Mouse (Mus musculus) spleen, postnatal 4 days (tissue): Measurements from ENCODE around the gene Fam160a1.

Source experiments
- DNase-seq, 2 experiments: peaks; one replicate each; pipeline ENCODE4 v3.0.0; 2022; ENCODE audit warnings: low spot score in 2 of 2

The Fam160a1 gene

DNA sequence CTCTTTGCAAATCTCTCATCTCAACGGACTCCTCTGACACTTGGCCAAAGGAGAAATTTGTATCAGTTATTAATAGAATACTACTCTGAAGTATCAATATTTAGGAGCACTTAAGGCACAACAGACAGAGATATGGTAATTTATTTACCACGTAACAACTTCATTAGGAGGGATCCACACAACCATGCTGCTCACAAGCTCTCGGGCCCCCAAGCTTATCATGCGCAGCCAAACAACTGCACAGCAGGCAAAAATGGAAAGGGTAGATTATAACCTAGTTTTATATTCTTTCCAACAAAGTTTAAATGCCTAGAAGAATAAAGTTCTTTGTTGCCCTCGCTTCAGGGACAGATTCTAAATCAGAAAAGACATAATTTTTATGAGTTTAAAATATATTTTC, 137.1 kb downstream of the Fam160a1 start:
- no peak for DNase-seq

DNA sequence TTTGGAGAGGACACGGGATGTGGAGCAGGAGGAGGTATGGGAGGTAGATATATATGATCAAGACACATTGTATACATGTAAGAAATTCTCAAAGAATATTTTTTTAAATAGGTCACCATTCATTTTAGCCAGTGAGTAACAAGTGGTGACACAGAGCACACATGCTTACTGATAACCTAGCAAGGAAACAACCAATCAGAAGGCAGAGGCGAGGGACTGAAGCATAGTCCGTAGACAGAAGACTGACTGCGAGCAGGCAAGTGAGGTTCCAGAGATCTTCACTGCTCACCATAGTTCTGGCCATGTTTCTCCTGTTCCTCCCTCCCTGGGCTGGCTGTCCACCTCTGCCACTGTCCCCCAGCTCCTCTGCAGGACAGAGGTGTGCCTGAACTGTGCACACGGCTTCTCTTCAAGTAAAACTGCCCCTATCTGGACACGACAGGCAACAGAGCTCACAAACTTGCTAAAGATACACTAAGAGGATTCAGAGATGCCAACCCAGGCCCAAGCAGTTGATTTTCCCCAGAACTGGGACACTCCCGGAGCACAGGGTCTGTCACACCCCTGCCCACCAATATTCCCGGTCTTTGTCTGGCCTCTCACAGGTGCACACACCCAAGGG, 137.7 kb downstream of the Fam160a1 start:
- no peak for DNase-seq

GRCm38 (mm10) chr3:85677952-85678351, 139.1 kb downstream of the Fam160a1 start:
- DNase-seq: no peak

GRCm38 (mm10) chr3:85677133-85677532, 140.0 kb downstream of the Fam160a1 start:
- DNase-seq: no peak

- no peak for DNase-seq
These were observed 147.2 kb downstream of the Fam160a1 start for GRCm38 (mm10) chr3:85669844-85670243.

- DNase-seq: no peak
These were observed 149.4 kb downstream of the Fam160a1 start for GRCm38 (mm10) chr3:85667683-85668082.

GRCm38 (mm10) chr3:85666736-85667135, 150.4 kb downstream of the Fam160a1 start:
- DNase-seq: no peak

DNA sequence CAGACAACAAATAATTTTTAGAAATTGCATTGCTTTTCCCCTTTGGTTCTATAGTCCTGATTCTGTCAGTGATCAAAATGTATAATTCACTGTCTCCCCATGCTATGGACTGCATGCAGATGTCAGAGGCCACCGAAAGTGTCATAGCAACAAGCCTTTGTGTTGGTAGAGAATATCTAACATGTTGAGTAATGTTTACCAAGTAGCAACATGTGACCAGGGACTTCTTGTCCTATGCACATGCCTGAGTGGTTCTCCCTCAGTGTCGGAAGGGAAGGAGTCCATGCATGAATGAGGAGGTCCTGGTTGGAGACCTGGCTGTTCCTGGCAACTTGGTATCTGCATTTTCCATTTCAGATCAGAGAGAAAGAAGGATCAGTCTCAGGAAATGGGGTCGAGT, 150.9 kb downstream of the Fam160a1 start:
- DNase-seq: no peak

DNA sequence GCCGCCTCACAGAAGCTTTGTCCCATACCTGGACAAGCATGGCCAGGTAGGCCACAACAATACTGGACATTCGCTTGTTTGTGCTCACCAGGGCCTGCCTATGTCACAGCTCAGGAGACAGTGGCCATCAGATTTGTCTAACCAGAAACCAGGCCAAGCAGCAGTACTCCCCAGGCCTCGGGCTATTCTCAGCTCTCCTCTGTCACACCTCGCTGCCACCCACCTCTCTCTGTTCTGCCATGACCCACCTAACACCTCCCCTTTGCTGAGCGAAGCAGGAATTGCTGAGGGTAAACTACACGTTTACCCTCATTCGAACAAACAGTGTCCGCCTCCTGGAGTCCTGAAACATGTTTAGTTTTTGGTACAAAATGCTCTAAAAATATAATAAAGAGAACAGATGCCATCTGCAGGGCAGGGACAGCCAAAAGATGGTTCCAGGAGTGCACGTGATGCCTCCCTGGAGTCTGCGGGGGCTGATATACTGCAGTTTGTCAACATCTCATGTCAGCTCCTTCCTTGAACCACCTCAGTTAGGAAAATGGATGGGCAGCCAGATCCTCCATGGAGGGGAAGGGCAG, 152.4 kb downstream of the Fam160a1 start:
- DNase-seq: no peak

- no peak for DNase-seq
These were observed 153.3 kb downstream of the Fam160a1 start for GRCm38 (mm10) chr3:85663826-85664225.

DNA sequence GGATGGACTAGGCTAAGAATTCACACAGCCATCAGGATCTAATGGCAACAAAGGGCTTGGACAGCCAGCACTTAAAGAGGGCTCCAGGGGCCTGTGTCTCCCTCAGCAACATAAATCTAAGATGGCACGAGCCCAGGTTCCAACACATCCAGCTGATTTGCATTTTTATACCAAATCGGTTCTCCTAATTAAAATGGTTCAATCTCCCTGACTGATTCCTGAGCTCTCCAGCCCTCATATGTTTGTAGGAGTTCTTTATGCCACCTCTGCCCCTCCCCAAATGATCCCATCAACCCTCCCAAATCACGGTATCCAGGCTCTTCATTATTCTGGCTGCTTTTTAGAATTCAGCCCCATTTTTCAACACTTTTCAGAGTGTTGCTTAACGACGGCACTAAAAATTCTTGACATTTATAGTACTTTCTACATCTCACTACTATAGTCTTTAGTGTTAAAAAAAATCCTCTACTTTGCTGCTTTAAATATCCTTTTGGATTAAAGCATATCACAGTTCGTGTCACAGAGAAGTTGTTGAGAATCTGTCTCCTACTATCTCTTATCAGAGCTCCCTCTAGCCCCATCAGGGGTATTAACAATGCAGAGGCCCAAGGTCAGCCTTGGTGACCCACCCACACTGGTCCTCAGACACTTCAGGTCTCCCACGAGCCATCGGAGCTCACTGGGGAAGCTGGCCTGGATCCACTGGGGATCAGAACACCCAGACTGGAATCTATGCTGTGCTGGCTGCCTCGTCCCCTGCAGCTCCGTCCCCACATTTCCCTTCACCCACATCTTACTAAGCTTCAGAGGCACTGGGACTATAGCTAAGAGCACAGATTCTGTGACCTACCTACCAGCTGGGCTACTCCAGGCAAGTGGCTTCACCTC, 154.9 kb downstream of the Fam160a1 start:
- no peak for DNase-seq

DNA sequence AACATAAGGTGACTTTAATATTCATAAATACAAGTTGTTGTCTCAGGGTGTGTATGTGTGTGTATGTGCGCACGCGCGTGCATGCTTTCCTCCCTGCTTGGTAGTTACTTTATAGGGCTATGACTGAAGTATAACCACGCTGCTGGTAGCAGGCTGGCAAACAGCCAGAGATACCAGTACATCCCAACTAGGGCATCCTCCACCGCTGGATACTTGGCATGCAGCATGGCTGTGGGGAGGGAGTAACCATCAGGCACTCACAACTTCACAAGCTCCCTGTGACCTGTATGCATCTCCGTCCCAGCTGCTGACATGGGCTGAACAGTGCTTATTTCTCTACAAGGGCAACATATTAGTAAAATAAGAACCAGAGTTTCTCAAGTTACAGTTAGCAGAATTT, 157.4 kb downstream of the Fam160a1 start:
- DNase-seq: no peak

DNA sequence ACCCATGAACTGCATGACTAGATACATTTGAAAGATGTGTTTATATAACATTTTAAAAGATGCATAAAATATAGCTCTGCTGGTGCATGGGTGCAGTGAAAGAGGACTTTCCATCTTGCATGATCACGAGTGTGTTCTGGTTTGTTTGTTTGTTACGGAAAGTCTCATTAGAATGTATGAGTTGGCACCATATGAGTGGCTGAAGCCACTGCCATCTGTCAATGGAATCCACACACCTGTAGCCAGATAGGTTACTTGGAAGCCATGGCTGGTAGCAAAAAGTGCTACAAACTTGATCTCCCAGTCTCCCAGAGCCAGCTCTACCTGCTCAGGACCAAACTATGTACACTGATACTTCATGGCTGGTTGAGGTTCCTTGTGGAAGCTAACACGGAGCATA, 161.6 kb downstream of the Fam160a1 start:
- no peak for DNase-seq

GRCm38 (mm10) chr3:85652727-85653665, 164.1 kb downstream of the Fam160a1 start:
- DNase-seq: no peak

DNA sequence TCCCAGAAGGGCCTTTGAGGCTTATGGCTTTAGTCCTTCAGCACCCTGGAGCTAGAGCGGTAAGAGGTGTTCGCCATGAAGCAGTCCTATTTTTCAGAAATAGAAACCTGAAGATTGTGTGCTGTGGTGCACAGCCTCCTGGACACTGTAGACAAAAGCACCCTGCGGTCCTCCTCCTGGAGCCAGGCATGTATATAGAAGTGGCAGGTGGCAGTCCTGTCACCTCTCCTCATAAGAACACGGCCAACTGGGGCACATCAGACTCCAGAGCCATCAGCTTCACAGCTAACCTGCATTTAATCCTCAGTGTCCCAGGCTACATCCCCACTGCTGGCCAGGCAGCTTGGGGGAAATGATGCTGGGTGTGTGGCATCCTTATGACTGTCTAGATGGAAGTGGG, 167.9 kb downstream of the Fam160a1 start:
- DNase-seq: no peak

GRCm38 (mm10) chr3:85645517-85646004, 171.5 kb downstream of the Fam160a1 start:
- DNase-seq: no peak

GRCm38 (mm10) chr3:85644814-85645213, 172.3 kb downstream of the Fam160a1 start:
- no peak for DNase-seq

DNA sequence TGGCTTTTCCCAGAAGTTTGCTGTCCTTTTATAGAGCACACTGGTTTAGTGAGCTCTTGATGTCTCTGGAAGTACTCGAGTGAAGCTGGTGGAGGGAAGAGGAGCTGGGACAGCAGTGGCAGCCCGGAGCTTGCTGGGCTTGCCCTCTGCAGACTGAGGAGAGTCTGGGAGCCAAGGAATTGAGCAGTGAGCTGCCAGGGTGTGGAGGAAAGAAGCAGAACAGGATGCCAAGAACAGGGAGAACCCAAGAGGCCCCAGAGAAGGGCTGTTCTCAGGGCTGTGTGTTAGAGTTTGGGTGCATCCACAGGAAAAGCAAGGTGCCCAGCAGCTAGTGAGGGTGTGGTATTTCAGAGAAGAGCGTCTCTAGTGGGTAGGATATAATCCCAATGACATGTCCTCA, 175.3 kb downstream of the Fam160a1 start:
- no peak for DNase-seq

- DNase-seq: no peak
These were observed 180.2 kb downstream of the Fam160a1 start for GRCm38 (mm10) chr3:85636716-85637447.

GRCm38 (mm10) chr3:85635591-85635990, 181.5 kb downstream of the Fam160a1 start:
- no peak for DNase-seq

GRCm38 (mm10) chr3:85635126-85635419, 182.0 kb downstream of the Fam160a1 start:
- DNase-seq: no peak
